Mouse (Mus musculus): ENCODE data around the gene Fras1.
A peak's percentile ranks its signal among the peaks of the same experiment; 100 is the strongest.

DNA sequence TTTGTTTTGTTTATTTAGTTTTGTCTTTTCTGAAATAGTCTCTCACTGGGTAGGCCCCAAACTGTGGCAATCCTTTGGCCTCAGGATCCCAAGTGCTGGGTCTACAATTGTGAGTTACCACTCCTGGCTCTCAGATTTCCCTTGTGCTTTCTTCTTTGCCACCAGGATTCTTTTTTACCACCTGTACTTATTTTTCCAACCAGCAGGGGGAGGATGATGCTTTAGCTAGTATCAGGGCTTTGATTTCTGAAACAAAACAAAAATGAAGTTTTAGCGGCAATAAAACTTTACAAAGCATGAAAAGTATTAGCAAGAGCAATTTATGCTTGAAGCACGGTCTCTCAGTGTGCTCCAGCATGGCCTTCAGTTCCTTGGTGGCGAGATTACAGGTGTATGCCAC lies 39.8 kb upstream of the Fras1 start:
- peak; percentile 71 for TF ChIP-seq CTCF (IDR thresholded peaks at IDR 0.05)
- TF ChIP-seq POLR2A (IDR thresholded peaks at IDR 0.05; ENCODE audit: insufficient read depth, low read depth, low read length): no peak
- TF ChIP-seq EP300 (IDR thresholded peaks at IDR 0.05; ENCODE audit: insufficient read depth, low read depth, low read length): no peak

All from heart, adult 2 months (tissue).